Mouse (Mus musculus): ENCODE data around the gene Ankrd6. TPM values are rescaled to one million over a fixed set of nuclear protein-coding genes. Genes with fewer than 3 reads are reported as not detected.
A peak's percentile ranks its signal among the peaks of the same experiment; 100 is the strongest.

The Ankrd6 gene
- total RNA-seq, 1 experiment from 2014 or later = 2.8 TPM

GRCm38 (mm10) chr4:32961394-32961793 is 10.8 kb upstream of the Ankrd6 start:
- no peak for ATAC-seq (replicated peaks in 1 of 2; ENCODE audit: insufficient read depth in 1 of 2, low FRiP score in 2 of 2, low TSS enrichment in 1 of 2, low read depth in 1 of 2, poor library complexity in 2 of 2, severe bottlenecking in 2 of 2)

- ATAC-seq (replicated peaks in 1 of 2; ENCODE audit: insufficient read depth in 1 of 2, low FRiP score in 2 of 2, low TSS enrichment in 1 of 2, low read depth in 1 of 2, poor library complexity in 2 of 2, severe bottlenecking in 2 of 2) = no peak
Measured at GRCm38 (mm10) chr4:32956423-32956822, 5.8 kb upstream of the Ankrd6 start.

- ATAC-seq (replicated peaks in 1 of 2; ENCODE audit: insufficient read depth in 1 of 2, low FRiP score in 2 of 2, low TSS enrichment in 1 of 2, low read depth in 1 of 2, poor library complexity in 2 of 2, severe bottlenecking in 2 of 2) = no peak
Measured at GRCm38 (mm10) chr4:32952681-32953080, 2.0 kb upstream of the Ankrd6 start.

GRCm38 (mm10) chr4:32951035-32951940 is 647 bp upstream of the Ankrd6 start:
- ATAC-seq (replicated peaks in 1 of 2; ENCODE audit: insufficient read depth in 1 of 2, low FRiP score in 2 of 2, low TSS enrichment in 1 of 2, low read depth in 1 of 2, poor library complexity in 2 of 2, severe bottlenecking in 2 of 2) = peak in 1 of 2 experiments; percentile 38; a peak in 1 of 4 replicates

GRCm38 (mm10) chr4:32948696-32949095 is 1.9 kb downstream of the Ankrd6 start:
- no peak for ATAC-seq (replicated peaks in 1 of 2; ENCODE audit: insufficient read depth in 1 of 2, low FRiP score in 2 of 2, low TSS enrichment in 1 of 2, low read depth in 1 of 2, poor library complexity in 2 of 2, severe bottlenecking in 2 of 2)

- ATAC-seq (replicated peaks in 1 of 2; ENCODE audit: insufficient read depth in 1 of 2, low FRiP score in 2 of 2, low TSS enrichment in 1 of 2, low read depth in 1 of 2, poor library complexity in 2 of 2, severe bottlenecking in 2 of 2) = no peak
Measured at GRCm38 (mm10) chr4:32947631-32948030, 3.0 kb downstream of the Ankrd6 start.

- ATAC-seq (replicated peaks in 1 of 2; ENCODE audit: insufficient read depth in 1 of 2, low FRiP score in 2 of 2, low TSS enrichment in 1 of 2, low read depth in 1 of 2, poor library complexity in 2 of 2, severe bottlenecking in 2 of 2) = no peak
Measured at GRCm38 (mm10) chr4:32940984-32941383, 9.7 kb downstream of the Ankrd6 start.

GRCm38 (mm10) chr4:32939964-32940363 is 10.7 kb downstream of the Ankrd6 start:
- no peak for ATAC-seq (replicated peaks in 1 of 2; ENCODE audit: insufficient read depth in 1 of 2, low FRiP score in 2 of 2, low TSS enrichment in 1 of 2, low read depth in 1 of 2, poor library complexity in 2 of 2, severe bottlenecking in 2 of 2)

- no peak for ATAC-seq (replicated peaks in 1 of 2; ENCODE audit: insufficient read depth in 1 of 2, low FRiP score in 2 of 2, low TSS enrichment in 1 of 2, low read depth in 1 of 2, poor library complexity in 2 of 2, severe bottlenecking in 2 of 2)
Measured at GRCm38 (mm10) chr4:32939521-32939920, 11.1 kb downstream of the Ankrd6 start.

- no peak for ATAC-seq (replicated peaks in 1 of 2; ENCODE audit: insufficient read depth in 1 of 2, low FRiP score in 2 of 2, low TSS enrichment in 1 of 2, low read depth in 1 of 2, poor library complexity in 2 of 2, severe bottlenecking in 2 of 2)
Measured at GRCm38 (mm10) chr4:32936762-32937341, 13.8 kb downstream of the Ankrd6 start.

- ATAC-seq (replicated peaks in 1 of 2; ENCODE audit: insufficient read depth in 1 of 2, low FRiP score in 2 of 2, low TSS enrichment in 1 of 2, low read depth in 1 of 2, poor library complexity in 2 of 2, severe bottlenecking in 2 of 2) = no peak
Measured at GRCm38 (mm10) chr4:32932056-32932455, 18.6 kb downstream of the Ankrd6 start.

- ATAC-seq (replicated peaks in 1 of 2; ENCODE audit: insufficient read depth in 1 of 2, low FRiP score in 2 of 2, low TSS enrichment in 1 of 2, low read depth in 1 of 2, poor library complexity in 2 of 2, severe bottlenecking in 2 of 2) = no peak
Measured at GRCm38 (mm10) chr4:32929750-32930149, 20.9 kb downstream of the Ankrd6 start.

- no peak for ATAC-seq (replicated peaks in 1 of 2; ENCODE audit: insufficient read depth in 1 of 2, low FRiP score in 2 of 2, low TSS enrichment in 1 of 2, low read depth in 1 of 2, poor library complexity in 2 of 2, severe bottlenecking in 2 of 2)
Measured at GRCm38 (mm10) chr4:32928692-32929448, 21.8 kb downstream of the Ankrd6 start.

- no peak for ATAC-seq (replicated peaks in 1 of 2; ENCODE audit: insufficient read depth in 1 of 2, low FRiP score in 2 of 2, low TSS enrichment in 1 of 2, low read depth in 1 of 2, poor library complexity in 2 of 2, severe bottlenecking in 2 of 2)
Measured at GRCm38 (mm10) chr4:32923891-32924294, 26.7 kb downstream of the Ankrd6 start.

GRCm38 (mm10) chr4:32923436-32923835 is 27.2 kb downstream of the Ankrd6 start:
- no peak for ATAC-seq (replicated peaks in 1 of 2; ENCODE audit: insufficient read depth in 1 of 2, low FRiP score in 2 of 2, low TSS enrichment in 1 of 2, low read depth in 1 of 2, poor library complexity in 2 of 2, severe bottlenecking in 2 of 2)

GRCm38 (mm10) chr4:32922871-32923270 is 27.8 kb downstream of the Ankrd6 start:
- ATAC-seq (replicated peaks in 1 of 2; ENCODE audit: insufficient read depth in 1 of 2, low FRiP score in 2 of 2, low TSS enrichment in 1 of 2, low read depth in 1 of 2, poor library complexity in 2 of 2, severe bottlenecking in 2 of 2) = no peak

- peak; percentile 53; a peak in 3 of 4 replicates for ATAC-seq (replicated peaks in 1 of 2; ENCODE audit: insufficient read depth in 1 of 2, low FRiP score in 2 of 2, low TSS enrichment in 1 of 2, low read depth in 1 of 2, poor library complexity in 2 of 2, severe bottlenecking in 2 of 2)
Measured at GRCm38 (mm10) chr4:32920863-32921262, 29.8 kb downstream of the Ankrd6 start.

GRCm38 (mm10) chr4:32918571-32918970 is 32.1 kb downstream of the Ankrd6 start:
- ATAC-seq (replicated peaks in 1 of 2; ENCODE audit: insufficient read depth in 1 of 2, low FRiP score in 2 of 2, low TSS enrichment in 1 of 2, low read depth in 1 of 2, poor library complexity in 2 of 2, severe bottlenecking in 2 of 2) = no peak

All from hematopoietic stem cell, adult 5-6 weeks (primary cell).